Comparison of ENCODE assay signal across 29 mouse cellular contexts in the genomic region with DNA sequence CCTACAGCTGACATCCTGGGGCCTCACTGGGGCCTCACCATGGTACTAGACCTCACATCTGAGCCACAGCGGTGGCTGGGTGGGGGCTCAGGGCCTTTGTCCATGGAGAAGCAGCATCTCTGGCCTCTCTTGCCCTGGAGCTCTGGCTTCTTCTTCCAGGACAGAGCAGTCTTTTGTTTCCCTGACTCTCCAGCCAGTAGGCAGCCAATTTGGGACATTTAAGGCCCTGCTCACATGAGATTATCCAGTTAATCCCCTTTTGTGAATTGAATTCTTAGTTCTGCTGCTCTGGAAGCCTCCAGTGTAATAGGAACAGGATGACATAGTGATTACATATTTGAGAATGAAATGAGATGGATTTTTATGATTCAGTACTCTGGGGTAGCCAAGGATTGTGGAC.
A peak's percentile ranks its signal among the peaks of the same experiment; 100 is the strongest.
DNase-seq lines count a peak whose midpoint lies in the region; ATAC-seq lines count a peak whose summit lies in the region.
"Had no signal": no experiment of that assay in that cellular context is flagged by ENCODE, and none has a peak within 500 bp of the region (broad histone marks: within the 10 kb centered on the region; RNA-seq: fewer than 3 reads in every experiment).

No protein-coding gene starts in this region.

- peak; percentile 25 for DNase-seq in forebrain, embryonic 10.5 days (ENCODE audit: extremely low spot score, low spot score)
- DNase-seq in intestine, embryonic 14.5 days (ENCODE audit: low spot score), result no peak
- peak; percentile 75 for DNase-seq in Muller cell, postnatal 12 days (ENCODE audit: inconsistent ontology term)
- DNase-seq in limb, embryonic 10.5 days (ENCODE audit: low spot score), result no peak
- DNase-seq in embryo, embryonic 9.5 days (ENCODE audit: extremely low spot score), result no peak
- DNase-seq in layer of hippocampus, postnatal 25 days (ENCODE audit: extremely low spot score in 1 of 2, low spot score in 1 of 2), result no peak
- DNase-seq: adrenal gland, adult 8-10 months; cerebellum, adult 9-10 months; cerebellum, postnatal 36 days; gastrocnemius, adult 2 months; heart, postnatal 36 days; kidney, adult 9 months; kidney, postnatal 10 days; liver; lung, adult 2 months; lung, postnatal 10 days; thymus, postnatal 25 days had no signal

- peak overlapping the region; percentile 70 for H3K27ac ChIP-seq in forebrain, embryonic 10.5 days
- no peak overlapping the region for H3K27ac ChIP-seq in forebrain, embryonic 12.5 days
- H3K27ac ChIP-seq in intestine, embryonic 14.5 days (ENCODE audit: low read depth), result no peak overlapping the region
- H3K27ac ChIP-seq in intestine, embryonic 15.5 days, result no peak overlapping the region
- H3K27ac ChIP-seq in limb, embryonic 10.5 days, result peak overlapping the region; percentile 80
- H3K27ac ChIP-seq: embryonic facial prominence, embryonic 15.5 days; gastrocnemius, adult 2 months; heart, embryonic 15.5 days; hindbrain, embryonic 13.5 days; liver, embryonic 14.5 days; macrophage; neural tube, embryonic 12.5 days had no signal

- H3K4me2 ChIP-seq in forebrain, embryonic 12.5 days, result no peak overlapping the region
- no peak overlapping the region for H3K4me2 ChIP-seq in intestine, embryonic 14.5 days (ENCODE audit: low read length)
- H3K4me2 ChIP-seq in intestine, embryonic 15.5 days (replicated peaks), result no peak overlapping the region
- H3K4me2 ChIP-seq: embryonic facial prominence, embryonic 15.5 days; heart, embryonic 15.5 days; hindbrain, embryonic 13.5 days; neural tube, embryonic 12.5 days had no signal

- H3K4me3 ChIP-seq in forebrain, embryonic 10.5 days, result no peak overlapping the region
- no peak overlapping the region for H3K4me3 ChIP-seq in forebrain, embryonic 12.5 days (replicated peaks)
- H3K4me3 ChIP-seq in intestine, embryonic 14.5 days (ENCODE audit: low read depth, low read length), result no peak overlapping the region
- H3K4me3 ChIP-seq in intestine, embryonic 15.5 days (replicated peaks), result no peak overlapping the region
- no peak overlapping the region for H3K4me3 ChIP-seq in limb, embryonic 10.5 days
- H3K4me3 ChIP-seq: embryonic facial prominence, embryonic 15.5 days; gastrocnemius, adult 2 months; heart, embryonic 15.5 days; hindbrain, embryonic 13.5 days; myocyte; neural tube, embryonic 12.5 days had no signal

- H3K36me3 ChIP-seq in forebrain, embryonic 10.5 days (replicated peaks), result no peaks in the 10 kb centered on the region
- no peaks in the 10 kb centered on the region for H3K36me3 ChIP-seq in forebrain, embryonic 12.5 days (replicated peaks)
- H3K36me3 ChIP-seq in intestine, embryonic 14.5 days (ENCODE audit: control insufficient read depth, insufficient read depth, low read length), result no peaks in the 10 kb centered on the region
- H3K36me3 ChIP-seq in intestine, embryonic 15.5 days, result no peaks in the 10 kb centered on the region
- no peaks in the 10 kb centered on the region for H3K36me3 ChIP-seq in limb, embryonic 10.5 days
- H3K36me3 ChIP-seq: embryonic facial prominence, embryonic 15.5 days; heart, embryonic 15.5 days; hindbrain, embryonic 13.5 days; neural tube, embryonic 12.5 days had no signal

- no peak overlapping the region for H3K9ac ChIP-seq in forebrain, embryonic 12.5 days
- no peak overlapping the region for H3K9ac ChIP-seq in intestine, embryonic 14.5 days (ENCODE audit: low read length)
- H3K9ac ChIP-seq in intestine, embryonic 15.5 days, result no peak overlapping the region
- H3K9ac ChIP-seq: embryonic facial prominence, embryonic 15.5 days; heart, embryonic 15.5 days; hindbrain, embryonic 13.5 days; liver, embryonic 14.5 days; neural tube, embryonic 12.5 days had no signal

- ATAC-seq in forebrain, embryonic 12.5 days (ENCODE audit: low FRiP score), result no peak
- ATAC-seq in intestine, embryonic 14.5 days (replicated peaks; ENCODE audit: low FRiP score, low TSS enrichment, low read depth), result 0 out of 2 replicates have a peak, but pooled peaks have one; percentile 27
- ATAC-seq in intestine, embryonic 15.5 days, result no peak
- ATAC-seq: forebrain, embryonic 16.5 days; intestine, embryonic 16.5 days had no signal

- H3K4me1 ChIP-seq in forebrain, embryonic 10.5 days, result peaks cover 54% of the 10 kb centered on the region
- peaks cover 26% of the 10 kb centered on the region for H3K4me1 ChIP-seq in forebrain, embryonic 12.5 days
- H3K4me1 ChIP-seq in intestine, embryonic 14.5 days (replicated peaks; ENCODE audit: control insufficient read depth, insufficient read depth, low read length), result peaks cover 20% of the 10 kb centered on the region
- H3K4me1 ChIP-seq in intestine, embryonic 15.5 days (replicated peaks), result peaks cover 5% of the 10 kb centered on the region; the same call in 1 of the 2 replicates
- H3K4me1 ChIP-seq in limb, embryonic 10.5 days, result peaks cover 59% of the 10 kb centered on the region

- no peaks in the 10 kb centered on the region for H3K9me3 ChIP-seq in forebrain, embryonic 10.5 days
- no peaks in the 10 kb centered on the region for H3K9me3 ChIP-seq in forebrain, embryonic 12.5 days
- H3K9me3 ChIP-seq in intestine, embryonic 14.5 days (ENCODE audit: control insufficient read depth, low read length), result no peaks in the 10 kb centered on the region
- no peaks in the 10 kb centered on the region for H3K9me3 ChIP-seq in intestine, embryonic 15.5 days
- H3K9me3 ChIP-seq in limb, embryonic 10.5 days (replicated peaks), result no peaks in the 10 kb centered on the region
- H3K9me3 ChIP-seq: embryonic facial prominence, embryonic 15.5 days; heart, embryonic 15.5 days; hindbrain, embryonic 13.5 days; neural tube, embryonic 12.5 days had no signal

- no peaks in the 10 kb centered on the region for H3K27me3 ChIP-seq in forebrain, embryonic 10.5 days (ENCODE audit: poor library complexity, severe bottlenecking)
- H3K27me3 ChIP-seq in forebrain, embryonic 12.5 days, result 0 out of 2 replicates have a peak, but pooled peaks cover 2% of the 10 kb centered on the region
- no peaks in the 10 kb centered on the region for H3K27me3 ChIP-seq in intestine, embryonic 14.5 days (replicated peaks; ENCODE audit: control insufficient read depth, insufficient read depth, low read length)
- H3K27me3 ChIP-seq in intestine, embryonic 15.5 days (replicated peaks), result no peaks in the 10 kb centered on the region
- H3K27me3 ChIP-seq in limb, embryonic 10.5 days (ENCODE audit: low read depth, poor library complexity, severe bottlenecking), result no peaks in the 10 kb centered on the region
- H3K27me3 ChIP-seq: CH12.LX; embryonic facial prominence, embryonic 15.5 days; heart, embryonic 15.5 days; hindbrain, embryonic 13.5 days; neural tube, embryonic 12.5 days had no signal

- WGBS in forebrain, embryonic 10.5 days, result 12% methylated on average over 1 of the region's 1 CpGs
- 10% methylated on average over 1 of the region's 1 CpGs for WGBS in forebrain, embryonic 12.5 days
- WGBS in intestine, embryonic 14.5 days, result 79% methylated on average over 1 of the region's 1 CpGs
- WGBS in intestine, embryonic 15.5 days, result 86% methylated on average over 1 of the region's 1 CpGs
- 85% methylated on average over 1 of the region's 1 CpGs for WGBS in limb, embryonic 10.5 days

Comparison
In these comparisons a context has a peak if more than half of its experiments do, and no peak if none do; other contexts are left out.
1. H3K27ac ChIP-seq: peak in forebrain, embryonic 10.5 days (single experiment) and limb, embryonic 10.5 days (single experiment); none in forebrain, embryonic 12.5 days (single experiment), intestine, embryonic 14.5 days (single experiment) and intestine, embryonic 15.5 days (single experiment).
2. DNase-seq: peak in forebrain, embryonic 10.5 days (single experiment) and Muller cell, postnatal 12 days (single experiment); none in intestine, embryonic 14.5 days (single experiment), limb, embryonic 10.5 days (single experiment), embryo, embryonic 9.5 days (single experiment) and layer of hippocampus, postnatal 25 days (0 of 2).